Mouse (Mus musculus) frontal cortex, adult (tissue): Measurements from ENCODE around the gene Clcn6.
A peak's percentile ranks its signal among the peaks of the same experiment; 100 is the strongest.
"Not testable (repeated sequence)": the region's sequence is repeated elsewhere in the genome, so short reads cannot be mapped to it uniquely, and the experiment has no call there.

Experiments
- ATAC-seq: cut with Nextera tagmentation; 2 replicates; pipeline ENCODE4 v1.9.2; 2017; ENCODE audit warnings: mild to moderate bottlenecking, moderate library complexity, mixed read lengths; ENCODE audit not compliant: low TSS enrichment

The Clcn6 gene

GRCm38 (mm10) chr4:148065702-148066400 lies 27.2 kb upstream of the Clcn6 start:
- no peak for ATAC-seq

- ATAC-seq: no peak
These were observed 22.5 kb upstream of the Clcn6 start for GRCm38 (mm10) chr4:148061086-148061480.

- ATAC-seq: no peak
These were observed 21.8 kb upstream of the Clcn6 start for GRCm38 (mm10) chr4:148060120-148061085.

- peak; percentile 36; the same call in 1 of the 2 replicates for ATAC-seq
These were observed 20.4 kb upstream of the Clcn6 start for GRCm38 (mm10) chr4:148058993-148059392.

GRCm38 (mm10) chr4:148058218-148058819 lies 19.7 kb upstream of the Clcn6 start:
- no peak for ATAC-seq

- no peak for ATAC-seq
These were observed 19.1 kb upstream of the Clcn6 start for GRCm38 (mm10) chr4:148057661-148058209.

- ATAC-seq: no peak
These were observed 18.2 kb upstream of the Clcn6 start for GRCm38 (mm10) chr4:148056801-148057200.

- no peak for ATAC-seq
These were observed 17.6 kb upstream of the Clcn6 start for GRCm38 (mm10) chr4:148056246-148056645.

GRCm38 (mm10) chr4:148054961-148055695 lies 16.5 kb upstream of the Clcn6 start:
- no peak for ATAC-seq

- ATAC-seq: peak; percentile 81
These were observed 14.8 kb upstream of the Clcn6 start for GRCm38 (mm10) chr4:148053417-148053920.

- peak; percentile 29; the same call in 1 of the 2 replicates for ATAC-seq
These were observed 14.4 kb upstream of the Clcn6 start for GRCm38 (mm10) chr4:148052976-148053375.

GRCm38 (mm10) chr4:148051886-148052285 lies 13.3 kb upstream of the Clcn6 start:
- ATAC-seq: no peak

- ATAC-seq: no peak
These were observed 12.6 kb upstream of the Clcn6 start for GRCm38 (mm10) chr4:148051046-148051776.

- ATAC-seq: not testable (repeated sequence)
These were observed 11.8 kb upstream of the Clcn6 start for GRCm38 (mm10) chr4:148050396-148050914.

- ATAC-seq: no peak
These were observed 7.9 kb upstream of the Clcn6 start for GRCm38 (mm10) chr4:148046450-148047031.

- no peak for ATAC-seq
These were observed 5.5 kb upstream of the Clcn6 start for GRCm38 (mm10) chr4:148044113-148044512.

- not testable (repeated sequence) for ATAC-seq
These were observed 4.7 kb upstream of the Clcn6 start for GRCm38 (mm10) chr4:148043327-148043726.

- peak; percentile 11; the same call in 1 of the 2 replicates for ATAC-seq
These were observed 3.1 kb upstream of the Clcn6 start for GRCm38 (mm10) chr4:148041611-148042191.

- no peak for ATAC-seq
These were observed 2.5 kb upstream of the Clcn6 start for GRCm38 (mm10) chr4:148040933-148041610.
